Mouse (Mus musculus): ENCODE results near the gene Hoxd11.

- TF ChIP-seq CTCF (conservative IDR thresholded peaks at IDR 0.05; ENCODE audit: low read length) (no peak), POU5F1 (IDR thresholded peaks at IDR 0.05; ENCODE audit: borderline replicate concordance, low read length) (no peak)
Observed at GRCm38 (mm10) chr2:74714881-74715280, 35.5 kb downstream of the Hoxd11 start.

Measured in E14TG2a.4 (cell line).